Mouse (Mus musculus): Measurements from ENCODE around the gene Gstt1.
A peak's percentile ranks its signal among the peaks of the same experiment; 100 is the strongest.
"Not testable (repeated sequence)": the region's sequence is repeated elsewhere in the genome, so short reads cannot be mapped to it uniquely, and the experiment has no call there.

The Gstt1 gene

GRCm38 (mm10) chr10:75818641-75819040 lies 20.3 kb upstream of the Gstt1 start:
- no peak for DNase-seq (ENCODE audit: low spot score in 2 of 2)

GRCm38 (mm10) chr10:75804217-75804616 lies 5.8 kb upstream of the Gstt1 start:
- no peak for DNase-seq (ENCODE audit: low spot score in 2 of 2)

GRCm38 (mm10) chr10:75797619-75798175 lies 687 bp downstream of the Gstt1 start:
- DNase-seq (ENCODE audit: low spot score in 2 of 2): peak in 1 of 2 experiments; percentile 72

GRCm38 (mm10) chr10:75796731-75797516 lies 1.5 kb downstream of the Gstt1 start:
- DNase-seq (ENCODE audit: low spot score in 2 of 2): peak in 1 of 2 experiments; percentile 56

- no peak for DNase-seq (ENCODE audit: low spot score in 2 of 2)
Measured at GRCm38 (mm10) chr10:75794880-75795279, 3.5 kb downstream of the Gstt1 start.

- peak in 1 of 2 experiments; percentile 57 for DNase-seq (ENCODE audit: low spot score in 2 of 2)
Measured at GRCm38 (mm10) chr10:75790773-75791172, 7.6 kb downstream of the Gstt1 start.

GRCm38 (mm10) chr10:75789841-75790240 lies 8.5 kb downstream of the Gstt1 start:
- DNase-seq (ENCODE audit: low spot score in 2 of 2): no peak

GRCm38 (mm10) chr10:75789081-75789735 lies 9.2 kb downstream of the Gstt1 start:
- DNase-seq (ENCODE audit: low spot score in 2 of 2): no peak

- DNase-seq (ENCODE audit: low spot score in 2 of 2): no peak
Measured at GRCm38 (mm10) chr10:75788277-75788676, 10.1 kb downstream of the Gstt1 start.

- DNase-seq (ENCODE audit: low spot score in 2 of 2): no peak
Measured at GRCm38 (mm10) chr10:75785442-75785841, 12.9 kb downstream of the Gstt1 start.

GRCm38 (mm10) chr10:75780769-75781578 lies 17.4 kb downstream of the Gstt1 start, which contains the start of the genes Gm20441 and Gstt3:
TSS of gene Gm20441 (minus strand) at chr10:75780954.
TSS of gene Gstt3 (minus strand) at chr10:75781414.
- DNase-seq (ENCODE audit: low spot score in 2 of 2): peak in 1 of 2 experiments; percentile 70

GRCm38 (mm10) chr10:75779206-75780174 lies 18.9 kb downstream of the Gstt1 start:
- DNase-seq (ENCODE audit: low spot score in 2 of 2): peak in 1 of 2 experiments; percentile 53

GRCm38 (mm10) chr10:75777885-75778284 lies 20.5 kb downstream of the Gstt1 start:
- DNase-seq (ENCODE audit: low spot score in 2 of 2): no peak

- no peak for DNase-seq (ENCODE audit: low spot score in 2 of 2)
Measured at GRCm38 (mm10) chr10:75776562-75776961, 21.8 kb downstream of the Gstt1 start.

GRCm38 (mm10) chr10:75774587-75774986 lies 23.8 kb downstream of the Gstt1 start:
- no peak for DNase-seq (ENCODE audit: low spot score in 2 of 2)

- DNase-seq (ENCODE audit: low spot score in 2 of 2): no peak
Measured at GRCm38 (mm10) chr10:75774102-75774501, 24.3 kb downstream of the Gstt1 start.

GRCm38 (mm10) chr10:75772795-75773664 lies 25.4 kb downstream of the Gstt1 start, which contains the start of gene Ddt:
TSS of gene Ddt (minus strand) at chr10:75773414.
- DNase-seq (ENCODE audit: low spot score in 2 of 2): peak; percentile 83 to 91

GRCm38 (mm10) chr10:75767756-75768155 lies 30.6 kb downstream of the Gstt1 start:
- not testable (repeated sequence) for DNase-seq (ENCODE audit: low spot score in 2 of 2)

- DNase-seq (ENCODE audit: low spot score in 2 of 2): no peak
Measured at GRCm38 (mm10) chr10:75766856-75767255, 31.5 kb downstream of the Gstt1 start.
